Mouse (Mus musculus) intestine, embryonic 16.5 days (tissue): ENCODE data around the gene Gm45623. TPM values are rescaled to one million over a fixed set of nuclear protein-coding genes. Genes with fewer than 3 reads are reported as not detected.

Experiments
- ATAC-seq: fragments of 200-750 bp; cut with Nextera tagmentation; 2 replicates; pipeline ENCODE4 v1.8.0; 2017; ENCODE audit warnings: moderate TSS enrichment, moderate library complexity
- H3K27ac ChIP-seq: fragments of 300-500 bp; sonication (generic); 2 replicates; pipeline ENCODE4 v1.5.1; 2014; ENCODE audit warnings: mild to moderate bottlenecking, low read length
- H3K27me3 ChIP-seq: fragments of 300-500 bp; sonication (generic); replicated peaks from 2 replicates; pipeline ENCODE4 v1.6.1; 2014; ENCODE audit warnings: low read length, control low read depth, mixed read lengths; ENCODE audit not compliant: control insufficient read depth, insufficient read depth
- H3K36me3 ChIP-seq: fragments of 300-500 bp; sonication (generic); 2 replicates; pipeline ENCODE4 v1.6.1; 2014; ENCODE audit warnings: low read length, control low read depth; ENCODE audit not compliant: control insufficient read depth, insufficient read depth
- H3K4me1 ChIP-seq: fragments of 300-500 bp; sonication (generic); 2 replicates; pipeline ENCODE4 v1.6.1; 2014; ENCODE audit warnings: low read length, control low read depth, mixed read lengths; ENCODE audit not compliant: control insufficient read depth, insufficient read depth
- H3K4me2 ChIP-seq: fragments of 300-500 bp; sonication (generic); 2 replicates; pipeline ENCODE4 v1.6.1; 2014; ENCODE audit warnings: low read depth, low read length, control low read depth
- H3K4me3 ChIP-seq: fragments of 300-500 bp; sonication (generic); 2 replicates; pipeline ENCODE4 v1.5.1; 2014; ENCODE audit warnings: mild to moderate bottlenecking, low read length
- H3K9ac ChIP-seq: fragments of 300-500 bp; sonication (generic); 2 replicates; pipeline ENCODE4 v1.6.1; 2014; ENCODE audit warnings: low read depth, low read length
- H3K9me3 ChIP-seq: fragments of 300-500 bp; sonication (generic); 2 replicates; pipeline ENCODE4 v1.6.1; 2016; ENCODE audit warnings: low read length, control low read depth; ENCODE audit not compliant: control insufficient read depth
- WGBS: fragments of 180-500 bp; shearing (Covaris S2); extraction: QIAGEN DNeasy Blood & Tissue Kit; methylation state at CpG from one replicate; pipeline ENCODE4 v1.1.7; 2014; 5-methylcytosine and 5-hydroxymethylcytosine counted together
- polyA plus RNA-seq: library from polyadenylated mRNA; unstranded; fragments of >200 nt; fragmentation: Nextera tagmentation; extraction: Ambion mirVana; gene quantifications from 2 replicates; pipeline ENCODE4 v1.2.1, GENCODE M21; 2015

Gm45623 gene
- polyA plus RNA-seq, 1 experiment from 2014 or later: 0.27 TPM

- Histone ChIP-seq H3K9me3 (no peaks in the 10 kb centered on the region), H3K36me3 (peaks cover 5% of the 10 kb centered on the region), H3K4me3 (no peak overlapping the region), H3K4me2 (no peak overlapping the region), H3K9ac (no peak overlapping the region), H3K27me3 (no peaks in the 10 kb centered on the region), H3K4me1 (no peaks in the 10 kb centered on the region), H3K27ac (no peak overlapping the region)
- no peak for ATAC-seq
- WGBS: 86% methylated on average over 7 of the region's 7 CpGs
Measured at GRCm38 (mm10) chr13:56741691-56742090, 11.9 kb downstream of the Gm45623 start.

- no peak overlapping the region for H3K4me3 ChIP-seq
- H3K4me2 ChIP-seq: no peak overlapping the region
- H3K4me1 ChIP-seq: no peaks in the 10 kb centered on the region
- WGBS: 92% methylated on average over 6 of the region's 6 CpGs
- H3K9me3 ChIP-seq: no peaks in the 10 kb centered on the region
- H3K36me3 ChIP-seq: peaks cover 5% of the 10 kb centered on the region
- ATAC-seq: no peak
- H3K9ac ChIP-seq: no peak overlapping the region
- no peaks in the 10 kb centered on the region for H3K27me3 ChIP-seq
- H3K27ac ChIP-seq: no peak overlapping the region
Measured at GRCm38 (mm10) chr13:56740496-56740895, 13.1 kb downstream of the Gm45623 start.

GRCm38 (mm10) chr13:56739556-56739955 lies 14.1 kb downstream of the Gm45623 start:
- no peaks in the 10 kb centered on the region for H3K4me1 ChIP-seq
- no peak overlapping the region for H3K4me3 ChIP-seq
- ATAC-seq: no peak
- H3K9me3 ChIP-seq: no peaks in the 10 kb centered on the region
- H3K27ac ChIP-seq: no peak overlapping the region
- H3K36me3 ChIP-seq: peaks cover 5% of the 10 kb centered on the region
- H3K4me2 ChIP-seq: no peak overlapping the region
- no peak overlapping the region for H3K9ac ChIP-seq
- H3K27me3 ChIP-seq: no peaks in the 10 kb centered on the region
- WGBS: 94% methylated on average over 5 of the region's 5 CpGs

GRCm38 (mm10) chr13:56735212-56735875 lies 18.3 kb downstream of the Gm45623 start:
- no peak overlapping the region for H3K4me3 ChIP-seq
- ATAC-seq: no peak
- H3K9ac ChIP-seq: no peak overlapping the region
- H3K4me2 ChIP-seq: no peak overlapping the region
- H3K9me3 ChIP-seq: no peaks in the 10 kb centered on the region
- H3K27ac ChIP-seq: no peak overlapping the region
- 50% methylated on average over 6 of the region's 6 CpGs for WGBS
- no peaks in the 10 kb centered on the region for H3K27me3 ChIP-seq
- no peaks in the 10 kb centered on the region for H3K4me1 ChIP-seq
- peaks cover 7% of the 10 kb centered on the region for H3K36me3 ChIP-seq

GRCm38 (mm10) chr13:56734617-56735016 lies 19.0 kb downstream of the Gm45623 start:
- Histone ChIP-seq H3K9me3 (no peaks in the 10 kb centered on the region), H3K4me2 (no peak overlapping the region), H3K4me3 (no peak overlapping the region), H3K4me1 (no peaks in the 10 kb centered on the region), H3K9ac (no peak overlapping the region), H3K27ac (no peak overlapping the region), H3K27me3 (no peaks in the 10 kb centered on the region), H3K36me3 (peaks cover 7% of the 10 kb centered on the region)
- no peak for ATAC-seq
- 79% methylated on average over 4 of the region's 4 CpGs for WGBS

GRCm38 (mm10) chr13:56729046-56729445 lies 24.6 kb downstream of the Gm45623 start:
- no peak overlapping the region for H3K27ac ChIP-seq
- no peak overlapping the region for H3K4me2 ChIP-seq
- ATAC-seq: no peak
- H3K9ac ChIP-seq: no peak overlapping the region
- 89% methylated on average over 7 of the region's 7 CpGs for WGBS
- no peak overlapping the region for H3K4me3 ChIP-seq
- H3K36me3 ChIP-seq: peaks cover 6% of the 10 kb centered on the region
- H3K27me3 ChIP-seq: no peaks in the 10 kb centered on the region
- no peaks in the 10 kb centered on the region for H3K9me3 ChIP-seq
- no peaks in the 10 kb centered on the region; the same call in 1 of the 2 replicates for H3K4me1 ChIP-seq

- no peaks in the 10 kb centered on the region for H3K27me3 ChIP-seq
- no peak for ATAC-seq
- H3K27ac ChIP-seq: no peak overlapping the region
- peaks cover 4% of the 10 kb centered on the region; the same call in 1 of the 2 replicates for H3K36me3 ChIP-seq
- 73% methylated on average over 4 of the region's 4 CpGs for WGBS
- no peak overlapping the region for H3K9ac ChIP-seq
- H3K4me3 ChIP-seq: no peak overlapping the region
- H3K9me3 ChIP-seq: no peaks in the 10 kb centered on the region
- no peak overlapping the region for H3K4me2 ChIP-seq
- H3K4me1 ChIP-seq: no peaks in the 10 kb centered on the region; the same call in 1 of the 2 replicates
Measured at GRCm38 (mm10) chr13:56726551-56726950, 27.1 kb downstream of the Gm45623 start.

- Histone ChIP-seq H3K9ac (no peak overlapping the region), H3K4me3 (no peak overlapping the region), H3K9me3 (no peaks in the 10 kb centered on the region), H3K4me1 (peaks cover 21% of the 10 kb centered on the region), H3K36me3 (no peaks in the 10 kb centered on the region), H3K4me2 (no peak overlapping the region), H3K27ac (no peak overlapping the region), H3K27me3 (no peaks in the 10 kb centered on the region)
- no peak for ATAC-seq
- WGBS: 97% methylated on average over 2 of the region's 2 CpGs
Measured at GRCm38 (mm10) chr13:56712221-56712620, 41.4 kb downstream of the Gm45623 start.

GRCm38 (mm10) chr13:56710620-56711019 lies 43.0 kb downstream of the Gm45623 start:
- no peaks in the 10 kb centered on the region for H3K27me3 ChIP-seq
- no peak overlapping the region for H3K9ac ChIP-seq
- H3K4me1 ChIP-seq: peaks cover 27% of the 10 kb centered on the region
- no peaks in the 10 kb centered on the region for H3K36me3 ChIP-seq
- peak; percentile 64 for ATAC-seq
- no peak overlapping the region for H3K4me3 ChIP-seq
- peak overlapping the region; percentile 27; the same call in 1 of the 2 replicates for H3K27ac ChIP-seq
- H3K4me2 ChIP-seq: no peak overlapping the region
- WGBS: 40% methylated on average over 2 of the region's 2 CpGs
- no peaks in the 10 kb centered on the region for H3K9me3 ChIP-seq

- Histone ChIP-seq H3K27ac (no peak overlapping the region), H3K36me3 (no peaks in the 10 kb centered on the region), H3K27me3 (no peaks in the 10 kb centered on the region), H3K4me3 (no peak overlapping the region), H3K9me3 (no peaks in the 10 kb centered on the region), H3K4me2 (no peak overlapping the region), H3K9ac (no peak overlapping the region), H3K4me1 (peaks cover 40% of the 10 kb centered on the region)
- WGBS: 76% methylated on average over 4 of the region's 4 CpGs
- ATAC-seq: no peak
Measured at GRCm38 (mm10) chr13:56707606-56708005, 46.0 kb downstream of the Gm45623 start.
